In genomic region chr1:93289678-93290214, GRCm38 (mm10) we compare ENCODE assay signal across 19 mouse cellular contexts. TPM values are rescaled to one million over a fixed set of nuclear protein-coding genes. Genes with fewer than 3 reads are reported as not detected.
DNase-seq lines count a peak whose midpoint lies in the region; ATAC-seq and TF ChIP-seq lines count a peak whose summit lies in the region.
"Had no signal": no experiment of that assay in that cellular context is flagged by ENCODE, and none has a peak within 500 bp of the region (broad histone marks: within the 10 kb centered on the region; RNA-seq: fewer than 3 reads in every experiment).

No protein-coding gene starts in this region.

- WGBS in stomach, postnatal 0 days = 44% methylated on average over 3 of the region's 3 CpGs

- no peaks in the 10 kb centered on the region for H3K27me3 ChIP-seq in stomach, postnatal 0 days (ENCODE audit: control insufficient read depth, insufficient read depth, low read length)
- H3K27me3 ChIP-seq: limb, embryonic 15.5 days; midbrain, embryonic 15.5 days; Patski had no signal

- no peak overlapping the region for H3K4me2 ChIP-seq in stomach, postnatal 0 days (replicated peaks; ENCODE audit: low read depth)
- H3K4me2 ChIP-seq: heart, embryonic 11.5 days; limb, embryonic 15.5 days; midbrain, embryonic 15.5 days had no signal

- H3K9me3 ChIP-seq in stomach, postnatal 0 days (ENCODE audit: control insufficient read depth, low read length) = no peaks in the 10 kb centered on the region
- H3K9me3 ChIP-seq: forebrain, embryonic 10.5 days; limb, embryonic 15.5 days; midbrain, embryonic 15.5 days had no signal

- peak; percentile 64; the same call in 1 of the 2 replicates for ATAC-seq in erythroid progenitor cell, adult 5-6 weeks (replicated peaks; ENCODE audit: low FRiP score, poor library complexity, severe bottlenecking)
- peak; percentile 37; the same call in 1 of the 2 replicates for ATAC-seq in megakaryocyte-erythroid progenitor cell, adult 5-6 weeks (replicated peaks; ENCODE audit: low FRiP score, low TSS enrichment, poor library complexity, severe bottlenecking)
- no peak for ATAC-seq in stomach, postnatal 0 days (ENCODE audit: low FRiP score, low TSS enrichment)
- ATAC-seq: midbrain, embryonic 15.5 days; Patski had no signal

- H3K4me1 ChIP-seq in stomach, postnatal 0 days (replicated peaks; ENCODE audit: control insufficient read depth, insufficient read depth) = no peaks in the 10 kb centered on the region
- H3K4me1 ChIP-seq: forebrain, embryonic 10.5 days; limb, embryonic 15.5 days; midbrain, embryonic 15.5 days had no signal

- no peak for TF ChIP-seq CTCF in stomach, postnatal 0 days (IDR thresholded peaks at IDR 0.05; ENCODE audit: low read depth)

- H3K9ac ChIP-seq in stomach, postnatal 0 days (ENCODE audit: low read length) = no peak overlapping the region
- H3K9ac ChIP-seq: limb, embryonic 15.5 days; midbrain, embryonic 15.5 days had no signal

- DNase-seq in 3T3-L1 (ENCODE audit: low read depth, low spot score) (peak; percentile 39), A20 (ENCODE audit: low read depth, low spot score) (peak; percentile 16)
- no peak for DNase-seq in spleen, adult 18-20 months
- DNase-seq in urinary bladder, adult 2 months (ENCODE audit: low spot score) = no peak
- no peak for DNase-seq in stomach, postnatal 0 days (ENCODE audit: low spot score)
- DNase-seq: adrenal gland, postnatal 25 days; cerebellum, adult 8-10 months; gastrocnemius, postnatal 36 days; kidney, adult 8-10 months; kidney, postnatal 36 days; lung, adult 2 months; lung, postnatal 4 days had no signal

- TF ChIP-seq EP300 in stomach, postnatal 0 days (optimal IDR thresholded peaks at IDR 0.05) = no peak

- no peaks in the 10 kb centered on the region for H3K36me3 ChIP-seq in stomach, postnatal 0 days (ENCODE audit: control insufficient read depth, insufficient read depth, low read length)
- H3K36me3 ChIP-seq: forebrain, embryonic 10.5 days; midbrain, embryonic 15.5 days had no signal

- H3K27ac ChIP-seq in stomach, postnatal 0 days (replicated peaks) = no peak overlapping the region
- H3K27ac ChIP-seq: forebrain, embryonic 10.5 days; limb, embryonic 15.5 days; midbrain, embryonic 15.5 days had no signal

- H3K4me3 ChIP-seq in stomach, postnatal 0 days (ENCODE audit: low read depth, low read length) = no peak overlapping the region
- H3K4me3 ChIP-seq: forebrain, embryonic 10.5 days; limb, embryonic 15.5 days; midbrain, embryonic 15.5 days had no signal

RNA-seq across cellular contexts. Expression of gene Mterf4, which starts 16.0 kb away (rescaled TPM):
- total RNA-seq in erythroid progenitor cell, adult 5-6 weeks (2015; ENCODE audit: low replicate concordance) = 3.8 and 9.7 TPM in 2 replicates
- 4.8 and 7.6 TPM in 2 replicates for total RNA-seq in erythroid progenitor cell, adult 5-6 weeks (2017; ENCODE audit: low replicate concordance)
- total RNA-seq in megakaryocyte-erythroid progenitor cell, adult 5-6 weeks (2014; fragmentation: Nextera tagmentation) = 16.7 and 20.3 TPM in 2 replicates
- total RNA-seq in megakaryocyte-erythroid progenitor cell, adult 5-6 weeks (2017) = 23.6 and 29.4 TPM in 2 replicates
- 16.4 and 17.2 TPM in 2 replicates for polyA plus RNA-seq in urinary bladder, adult 2 months (2012; rRNA removed)
- 13.0 and 14.7 TPM in 2 replicates for polyA plus RNA-seq in stomach, postnatal 0 days (2015; fragmentation: Nextera tagmentation; extraction: Ambion mirVana)

RNA-seq across cellular contexts. Expression of gene Ppp1r7, which starts 52.9 kb away (rescaled TPM):
- 17.6 and 24.5 TPM in 2 replicates for total RNA-seq in erythroid progenitor cell, adult 5-6 weeks (2015; ENCODE audit: low replicate concordance)
- total RNA-seq in erythroid progenitor cell, adult 5-6 weeks (2017; ENCODE audit: low replicate concordance) = 13.2 and 23.0 TPM in 2 replicates
- 30.1 and 33.7 TPM in 2 replicates for total RNA-seq in megakaryocyte-erythroid progenitor cell, adult 5-6 weeks (2014; fragmentation: Nextera tagmentation)
- total RNA-seq in megakaryocyte-erythroid progenitor cell, adult 5-6 weeks (2017) = 34.3 and 50.2 TPM in 2 replicates
- 12.4 and 13.7 TPM in 2 replicates for polyA plus RNA-seq in urinary bladder, adult 2 months (2012; rRNA removed)
- 37.8 and 38.5 TPM in 2 replicates for polyA plus RNA-seq in stomach, postnatal 0 days (2015; fragmentation: Nextera tagmentation; extraction: Ambion mirVana)

RNA-seq across cellular contexts. Expression of gene Pask, which starts 53.5 kb away (rescaled TPM):
- total RNA-seq in erythroid progenitor cell, adult 5-6 weeks (2015; ENCODE audit: low replicate concordance) = 20.2 and 22.2 TPM in 2 replicates
- total RNA-seq in erythroid progenitor cell, adult 5-6 weeks (2017; ENCODE audit: low replicate concordance) = 29.4 and 40.1 TPM in 2 replicates
- 19.3 and 25.5 TPM in 2 replicates for total RNA-seq in megakaryocyte-erythroid progenitor cell, adult 5-6 weeks (2014; fragmentation: Nextera tagmentation)
- total RNA-seq in megakaryocyte-erythroid progenitor cell, adult 5-6 weeks (2017) = 12.5 and 24.5 TPM in 2 replicates
- polyA plus RNA-seq in urinary bladder, adult 2 months (2012; rRNA removed) = 2.6 and 3.1 TPM in 2 replicates
- polyA plus RNA-seq in stomach, postnatal 0 days (2015; fragmentation: Nextera tagmentation; extraction: Ambion mirVana) = 2.2 and 2.6 TPM in 2 replicates

RNA-seq across cellular contexts. Expression of gene Sned1, which starts 54.1 kb away (rescaled TPM):
- 1.3 TPM in 1 of 2 replicates, not detected in the other for total RNA-seq in erythroid progenitor cell, adult 5-6 weeks (2015; ENCODE audit: low replicate concordance)
- 0.61 TPM in 1 of 2 replicates, not detected in the other for total RNA-seq in erythroid progenitor cell, adult 5-6 weeks (2017; ENCODE audit: low replicate concordance)
- total RNA-seq in megakaryocyte-erythroid progenitor cell, adult 5-6 weeks (2014; fragmentation: Nextera tagmentation) = 0.27 TPM in 1 of 2 replicates, not detected in the other
- not detected in 2 replicates for total RNA-seq in megakaryocyte-erythroid progenitor cell, adult 5-6 weeks (2017)
- polyA plus RNA-seq in urinary bladder, adult 2 months (2012; rRNA removed) = 12.1 and 18.7 TPM in 2 replicates
- polyA plus RNA-seq in stomach, postnatal 0 days (2015; fragmentation: Nextera tagmentation; extraction: Ambion mirVana) = 1.4 and 1.5 TPM in 2 replicates

Comparison
In these comparisons a context has a peak if more than half of its experiments do, and no peak if none do; other contexts are left out.
1. DNase-seq: peak in 3T3-L1 (single experiment) and A20 (single experiment); none in spleen, adult 18-20 months (0 of 2), urinary bladder, adult 2 months (single experiment) and stomach, postnatal 0 days (single experiment).